Mouse (Mus musculus) cortical plate, adult 2 months (tissue): ENCODE data around the gene Ltbp3. TPM values are rescaled to one million over a fixed set of nuclear protein-coding genes. Genes with fewer than 3 reads are reported as not detected.
A peak's percentile ranks its signal among the peaks of the same experiment; 100 is the strongest.

Experiments used
- H3K27ac ChIP-seq: fragments of 200-500 bp; 2 replicates; pipeline ENCODE4 v1.5.1; 2012; ENCODE audit warnings: low read length, control low read depth, inconsistent platforms; ENCODE audit not compliant: insufficient read depth
- H3K4me1 ChIP-seq: fragments of 200-500 bp; 2 replicates; pipeline ENCODE4 v1.6.1; 2011; ENCODE audit warnings: low read length; ENCODE audit not compliant: control insufficient read depth, insufficient read depth
- H3K4me3 ChIP-seq: fragments of 200-500 bp; 2 replicates; pipeline ENCODE4 v1.5.1; 2011; ENCODE audit warnings: mild to moderate bottlenecking, low read length, control low read depth; ENCODE audit not compliant: insufficient read depth
- CTCF ChIP-seq: fragments of 200-500 bp; IDR thresholded peaks from 2 replicates; pipeline ENCODE4 v1.5.1; 2011; ENCODE audit warnings: mild to moderate bottlenecking, control low read depth, low read length; ENCODE audit not compliant: insufficient read depth; ENCODE audit errors: extremely low read depth
- POLR2A ChIP-seq: fragments of 200-500 bp; IDR thresholded peaks from 2 replicates; pipeline ENCODE4 v1.6.1; 2011; ENCODE audit warnings: mild to moderate bottlenecking, low read length, control low read depth; ENCODE audit not compliant: insufficient read depth; ENCODE audit errors: extremely low read depth
- polyA plus RNA-seq: library from polyadenylated mRNA; depleted of rRNA; stranded (reverse); fragments of >200 nt; gene quantifications from 2 replicates; pipeline ENCODE4 v1.2.3, GENCODE M21; 2012

The Ltbp3 gene
- polyA plus RNA-seq, 1 experiment = 54.9 TPM

GRCm38 (mm10) chr19:5710068-5710467 is 30.6 kb upstream of the Ltbp3 start:
- Histone ChIP-seq H3K27ac (no peak overlapping the region), H3K4me1 (peaks cover 5% of the 10 kb centered on the region; the same call in 1 of the 2 replicates), H3K4me3 (no peak overlapping the region)
- TF ChIP-seq CTCF = no peak

- H3K4me1 ChIP-seq = peaks cover 5% of the 10 kb centered on the region; the same call in 1 of the 2 replicates
- no peak for TF ChIP-seq CTCF
- no peak for TF ChIP-seq POLR2A
- no peak overlapping the region for H3K4me3 ChIP-seq
- H3K27ac ChIP-seq = no peak overlapping the region
Observed at GRCm38 (mm10) chr19:5710581-5710980, 30.1 kb upstream of the Ltbp3 start.

GRCm38 (mm10) chr19:5711218-5711617 is 29.5 kb upstream of the Ltbp3 start:
- Histone ChIP-seq H3K27ac (no peak overlapping the region), H3K4me3 (no peak overlapping the region), H3K4me1 (peaks cover 5% of the 10 kb centered on the region; the same call in 1 of the 2 replicates)
- TF ChIP-seq CTCF (peak; percentile 80), POLR2A (no peak)

GRCm38 (mm10) chr19:5711907-5712460 is 28.7 kb upstream of the Ltbp3 start:
- H3K4me3 ChIP-seq = no peak overlapping the region
- peaks cover 6% of the 10 kb centered on the region for H3K4me1 ChIP-seq
- no peak overlapping the region for H3K27ac ChIP-seq
- TF ChIP-seq CTCF (no peak), POLR2A (no peak)

GRCm38 (mm10) chr19:5713255-5713654 is 27.4 kb upstream of the Ltbp3 start:
- no peak for TF ChIP-seq POLR2A
- no peak for TF ChIP-seq CTCF
- Histone ChIP-seq H3K4me3 (no peak overlapping the region), H3K4me1 (peaks cover 7% of the 10 kb centered on the region), H3K27ac (no peak overlapping the region)

GRCm38 (mm10) chr19:5713730-5714129 is 27.0 kb upstream of the Ltbp3 start:
- Histone ChIP-seq H3K4me1 (peaks cover 7% of the 10 kb centered on the region), H3K4me3 (no peak overlapping the region), H3K27ac (no peak overlapping the region)
- no peak for TF ChIP-seq POLR2A
- no peak for TF ChIP-seq CTCF

- H3K27ac ChIP-seq = no peak overlapping the region; the same call in 1 of the 2 replicates
- TF ChIP-seq CTCF (0 out of 2 replicates have a peak, but pooled peaks have one; percentile 20), POLR2A (no peak)
Observed at GRCm38 (mm10) chr19:5715793-5716688, 24.7 kb upstream of the Ltbp3 start.

GRCm38 (mm10) chr19:5716955-5717354 is 23.7 kb upstream of the Ltbp3 start:
- no peak overlapping the region for H3K27ac ChIP-seq
- TF ChIP-seq CTCF = no peak
- TF ChIP-seq POLR2A = no peak
- peaks cover 7% of the 10 kb centered on the region for H3K4me1 ChIP-seq
- peak overlapping the region; percentile 47; the same call in 1 of the 2 replicates for H3K4me3 ChIP-seq

More at GRCm38 (mm10) chr19:5715793-5716688, 24.7 kb upstream of the Ltbp3 start:
- peak overlapping the region; percentile 47 for H3K4me3 ChIP-seq
- peaks cover 7% of the 10 kb centered on the region for H3K4me1 ChIP-seq

- Histone ChIP-seq H3K27ac (no peak overlapping the region), H3K4me3 (no peak overlapping the region), H3K4me1 (peaks cover 2% of the 10 kb centered on the region)
- TF ChIP-seq POLR2A = no peak
- no peak for TF ChIP-seq CTCF
Observed at GRCm38 (mm10) chr19:5721233-5721632, 19.5 kb upstream of the Ltbp3 start.
